Mouse (Mus musculus) liver (tissue): ENCODE data around the gene Clint1.
"Not testable (repeated sequence)": the region's sequence is repeated elsewhere in the genome, so short reads cannot be mapped to it uniquely, and the experiment has no call there.

Experiments
- DNase-seq: peaks from one replicate; pipeline ENCODE4 v3.0.0-alpha.2; 2020; ENCODE audit warnings: mixed read lengths

Clint1 gene

DNA sequence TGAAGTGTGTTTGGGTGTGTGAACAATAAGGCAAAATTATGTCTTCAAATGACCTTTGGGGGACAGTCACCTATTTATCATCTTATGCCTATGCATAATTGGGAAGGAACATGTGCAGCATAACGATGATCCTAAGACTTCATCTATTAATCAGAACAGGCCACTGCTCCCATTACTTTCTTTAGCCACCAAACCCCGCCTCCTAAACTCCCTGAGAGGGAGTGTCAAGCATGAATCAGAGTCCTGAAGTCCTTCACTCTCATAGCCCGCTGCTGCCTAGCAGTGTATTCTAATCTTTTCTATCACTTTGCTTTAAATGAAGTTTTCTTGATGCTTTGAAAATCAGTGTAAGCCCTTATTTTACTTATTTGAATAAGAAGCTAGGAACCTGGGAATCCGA is 2.6 kb upstream of the Clint1 start:
- no peak for DNase-seq

DNA sequence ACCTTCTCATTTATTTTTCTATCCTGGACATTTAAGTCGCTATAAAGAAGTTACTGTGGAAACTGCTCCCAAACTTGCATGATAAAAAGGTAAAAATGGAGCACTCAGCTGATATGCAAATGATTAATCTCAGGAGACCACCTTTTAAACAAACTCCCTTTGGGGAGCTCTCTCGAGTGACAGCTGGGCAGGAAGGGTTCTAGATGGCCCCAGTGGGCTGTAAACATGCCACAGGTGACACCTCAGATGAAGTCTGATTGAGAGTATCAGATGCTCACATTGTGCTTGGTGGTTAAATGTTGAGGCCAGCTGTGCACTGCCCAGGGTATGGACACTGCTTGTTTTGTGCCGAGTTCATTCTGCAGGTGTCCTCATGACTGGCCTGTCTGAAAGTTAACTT is 2.0 kb upstream of the Clint1 start:
- DNase-seq = no peak

DNA sequence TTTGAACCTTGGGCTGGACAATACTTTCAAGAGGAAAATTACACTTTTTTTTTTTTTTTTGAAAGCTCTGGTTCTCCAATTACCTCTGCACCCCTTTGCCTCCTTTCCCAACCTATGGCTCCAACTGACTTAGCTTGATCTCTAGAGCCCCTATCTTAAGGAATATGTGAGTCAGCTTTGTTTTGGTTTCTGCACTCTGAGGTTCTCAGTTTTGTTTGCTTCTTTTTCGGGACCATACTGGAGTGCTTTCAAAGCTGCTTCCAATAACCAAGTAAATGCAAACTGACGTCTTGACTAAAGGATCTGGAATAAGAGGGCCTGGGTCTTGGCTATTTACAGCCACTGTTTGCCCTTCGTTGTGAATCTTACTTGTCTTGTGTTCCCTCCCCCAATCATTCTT is 1.5 kb upstream of the Clint1 start:
- no peak for DNase-seq

DNA sequence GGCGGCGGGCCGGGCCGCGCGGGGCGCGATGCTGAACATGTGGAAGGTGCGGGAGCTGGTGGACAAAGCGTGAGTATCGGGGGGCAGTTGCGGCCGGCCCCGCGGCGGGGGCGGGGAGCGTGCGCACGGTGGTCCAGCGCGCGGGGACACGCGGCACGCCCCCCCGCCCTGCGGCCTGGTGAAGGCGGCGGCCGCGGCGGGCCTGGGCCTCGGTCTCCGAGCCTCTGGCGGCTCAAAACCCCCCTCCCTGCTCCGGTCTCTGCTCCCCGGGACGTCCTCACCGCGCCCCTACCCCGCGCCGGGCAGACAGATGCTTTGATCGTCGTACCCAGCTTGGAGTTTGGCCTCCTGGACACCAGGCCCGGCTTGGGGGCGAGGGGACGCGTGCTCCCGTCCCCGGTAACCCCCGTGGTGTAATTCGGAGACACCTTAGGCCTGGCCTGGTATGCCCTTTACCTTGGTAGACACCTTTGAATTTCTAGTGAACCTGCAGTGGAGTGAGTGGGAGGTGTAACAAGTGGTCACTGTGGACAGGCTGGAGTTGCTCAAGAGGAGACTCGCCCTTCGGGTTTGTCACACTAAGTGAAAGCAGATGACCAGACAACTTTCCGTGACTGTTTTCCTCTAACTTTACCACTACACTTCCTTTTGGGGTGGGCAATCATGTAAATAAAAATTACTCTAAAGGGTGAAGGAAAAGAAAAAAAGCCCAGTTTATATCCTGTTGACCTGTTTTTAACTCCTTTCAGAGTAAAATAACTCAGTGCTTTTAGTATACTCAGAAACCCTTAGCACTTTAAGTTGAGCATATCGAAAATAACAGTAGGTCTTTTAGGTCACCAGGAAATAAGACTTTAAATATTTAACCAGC is 508 bp downstream of the Clint1 start:
- DNase-seq = peak; percentile 51

DNA sequence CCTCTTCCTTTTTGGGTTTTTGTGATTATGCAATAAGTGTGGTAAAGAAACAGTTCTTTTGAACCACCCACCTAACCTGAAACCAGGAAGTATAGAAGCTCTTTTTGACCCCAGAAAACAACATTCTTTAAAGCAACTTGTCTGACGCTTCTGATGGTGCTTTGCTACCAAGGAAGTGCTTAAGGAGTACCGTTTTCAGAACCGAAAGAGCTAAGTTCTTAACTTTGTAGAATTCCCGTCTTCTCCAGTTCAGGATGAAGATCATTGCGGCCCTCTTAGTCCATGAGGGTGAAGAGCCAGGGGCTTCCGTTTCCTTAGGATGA is 1.1 kb downstream of the Clint1 start:
- DNase-seq = no peak

DNA sequence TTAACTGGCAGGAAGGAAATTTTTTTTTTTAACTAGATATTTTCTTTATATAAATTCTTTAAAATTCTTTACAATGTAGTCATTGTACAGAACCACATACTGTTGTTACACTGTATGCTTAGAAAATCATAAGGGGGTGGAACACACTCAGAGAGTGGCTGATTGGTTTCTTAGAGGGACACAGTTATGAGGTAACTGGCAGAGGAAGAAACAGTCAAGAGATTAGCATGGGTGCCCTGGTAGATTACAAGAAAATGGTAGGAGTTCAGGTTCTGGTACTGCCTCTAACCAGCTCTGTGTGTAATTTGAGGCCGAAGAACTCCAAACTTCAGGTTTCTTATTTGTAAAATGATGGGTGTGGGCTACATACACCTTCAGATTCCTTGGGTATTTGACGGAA is 2.1 kb downstream of the Clint1 start:
- no peak for DNase-seq

DNA sequence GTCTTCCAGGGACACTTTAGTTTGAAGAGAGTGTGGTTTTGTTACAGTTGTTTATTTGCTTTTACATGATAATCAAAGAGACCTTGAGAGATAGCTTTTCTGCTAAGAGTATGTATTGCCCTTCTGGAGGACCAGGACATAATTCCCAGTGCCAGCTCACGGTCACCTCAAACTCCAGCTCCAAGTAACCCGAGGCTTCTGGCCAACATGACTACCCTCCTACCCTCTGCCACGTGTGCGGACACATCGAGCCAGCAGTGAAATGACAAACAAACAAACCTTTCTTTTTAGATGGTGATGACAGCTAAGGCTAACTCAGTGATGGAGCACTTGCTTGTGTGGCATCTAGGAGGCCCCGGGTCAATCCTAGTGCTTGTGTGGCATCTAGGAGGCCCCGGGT is 2.5 kb downstream of the Clint1 start:
- DNase-seq = no peak

DNA sequence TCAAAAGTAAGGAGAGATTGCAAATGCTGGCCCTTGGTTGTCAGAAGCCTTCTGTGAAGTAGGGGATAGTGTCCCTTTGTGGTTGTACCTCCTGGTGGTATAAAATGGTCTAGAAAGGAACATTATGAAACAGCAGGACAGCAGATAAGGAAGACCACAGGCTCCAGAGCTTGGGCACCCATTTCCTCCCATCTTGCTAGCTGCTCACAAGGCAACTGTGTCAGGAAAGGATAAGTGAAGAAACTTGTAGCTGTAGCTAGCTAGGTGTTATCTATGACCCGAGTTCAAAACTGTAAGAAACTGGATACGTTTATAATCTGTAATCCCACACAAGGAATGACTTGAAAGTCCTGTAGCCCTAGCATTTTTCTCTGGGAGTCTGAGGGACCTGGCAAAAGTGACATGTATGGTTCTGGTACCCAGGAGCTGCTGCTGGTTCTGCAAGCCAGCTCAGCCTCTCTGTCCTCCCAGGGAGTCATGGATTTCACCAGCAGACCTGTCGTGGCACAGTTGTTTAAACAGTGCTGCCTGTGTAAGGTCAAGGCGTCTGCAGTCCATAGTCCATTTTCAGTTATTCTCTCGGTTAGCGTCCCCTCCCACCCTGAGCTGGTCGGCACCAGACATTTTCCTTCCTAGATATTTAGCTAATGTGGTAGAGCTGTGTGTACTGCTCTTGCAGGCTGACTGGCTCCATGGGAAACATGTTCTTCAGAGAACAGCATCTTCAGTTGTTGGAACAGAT is 3.7 kb downstream of the Clint1 start:
- DNase-seq = peak; percentile 37

DNA sequence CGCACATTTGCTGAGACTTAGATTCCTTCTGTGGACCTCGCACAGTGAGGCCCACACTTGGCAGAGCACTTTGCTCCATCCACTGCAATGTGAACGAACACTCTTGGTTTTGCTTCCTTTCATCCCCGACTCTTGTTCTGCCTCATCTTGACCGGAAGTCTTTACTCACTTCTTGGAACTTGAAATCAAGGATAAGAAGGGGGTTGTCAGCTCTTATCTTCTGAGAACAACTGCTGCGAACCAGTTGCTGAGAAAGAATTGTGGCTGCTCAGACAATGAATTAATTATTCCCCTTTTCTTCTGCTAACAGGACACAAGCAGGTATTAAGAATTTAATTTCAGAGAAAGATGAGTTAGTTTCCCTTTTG is 4.3 kb downstream of the Clint1 start:
- no peak for DNase-seq

DNA sequence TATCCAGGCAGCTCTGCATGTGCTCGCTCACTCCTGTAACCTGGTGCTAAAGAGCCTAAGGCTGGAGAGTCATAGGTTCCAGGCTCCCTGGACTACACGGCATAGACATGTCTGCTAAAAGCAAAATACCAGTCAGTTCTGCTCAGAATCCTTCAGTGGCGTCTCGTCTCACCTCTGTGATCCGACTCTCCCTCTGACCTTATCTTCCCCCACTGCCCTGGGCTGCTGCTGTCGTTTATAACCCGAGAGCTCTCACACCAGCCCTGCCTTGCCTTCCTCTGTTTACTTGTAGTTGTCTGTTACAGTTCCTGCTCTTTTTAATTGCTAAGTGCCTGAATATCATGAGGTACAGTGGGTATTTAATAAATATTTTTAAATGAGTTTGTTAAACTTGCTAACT is 9.5 kb downstream of the Clint1 start:
- DNase-seq = no peak

DNA sequence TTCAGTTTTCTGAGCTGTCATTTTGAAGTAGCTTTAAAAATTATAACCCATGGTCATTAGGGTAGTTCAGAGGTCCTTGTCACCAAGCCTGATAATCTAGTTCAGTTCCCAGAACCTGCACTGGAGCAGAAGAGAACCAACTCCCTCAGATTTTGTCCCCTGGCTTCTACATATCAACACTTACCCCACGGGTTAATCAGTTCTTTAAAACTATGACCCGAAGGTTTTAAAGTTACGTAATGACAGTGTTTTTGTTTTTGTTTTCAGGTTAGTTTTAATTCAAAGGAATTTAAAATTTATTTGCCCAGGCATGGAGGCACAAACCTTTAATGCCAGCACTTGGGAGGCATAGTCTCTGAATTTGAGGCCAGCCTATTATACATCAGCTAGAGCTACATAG is 12.6 kb downstream of the Clint1 start:
- DNase-seq = no peak

DNA sequence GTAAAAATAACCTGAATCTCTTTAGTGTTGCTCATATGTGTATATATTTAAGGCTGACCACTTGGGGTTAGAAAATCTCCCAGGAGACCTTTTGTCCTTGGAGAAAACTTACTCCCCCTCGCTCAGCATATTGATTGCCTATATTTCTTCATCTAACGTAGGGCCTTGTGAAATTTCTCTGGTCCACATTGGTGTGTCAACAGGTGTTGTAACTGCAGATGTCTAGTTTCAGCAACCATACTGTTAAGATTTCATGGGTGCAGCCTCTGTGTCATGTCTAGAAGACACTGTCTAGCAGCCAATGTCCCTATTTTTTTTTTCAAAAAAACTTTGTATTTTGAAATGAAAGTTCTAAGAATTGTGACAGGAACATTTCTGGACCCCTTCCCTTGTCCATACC is 14.0 kb downstream of the Clint1 start:
- DNase-seq = no peak

DNA sequence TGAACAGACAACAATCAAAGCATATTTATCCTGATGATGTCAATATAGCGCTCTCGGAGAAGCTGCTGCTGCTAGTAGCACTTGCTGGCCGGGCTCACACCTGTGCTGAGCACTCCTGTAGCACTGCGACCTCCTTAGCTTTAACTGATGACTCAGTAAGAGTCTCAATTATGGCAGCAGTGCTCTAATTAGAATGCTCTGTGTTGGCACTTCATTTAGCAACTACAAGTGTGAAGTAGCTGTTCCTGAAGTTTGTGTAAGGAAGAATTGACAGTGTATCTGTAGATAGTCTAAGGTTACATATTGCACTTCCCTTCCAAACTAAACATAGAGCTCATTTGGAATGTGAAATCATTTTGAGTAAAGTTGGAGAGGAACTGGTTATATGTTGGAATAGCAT is 14.7 kb downstream of the Clint1 start:
- no peak for DNase-seq

DNA sequence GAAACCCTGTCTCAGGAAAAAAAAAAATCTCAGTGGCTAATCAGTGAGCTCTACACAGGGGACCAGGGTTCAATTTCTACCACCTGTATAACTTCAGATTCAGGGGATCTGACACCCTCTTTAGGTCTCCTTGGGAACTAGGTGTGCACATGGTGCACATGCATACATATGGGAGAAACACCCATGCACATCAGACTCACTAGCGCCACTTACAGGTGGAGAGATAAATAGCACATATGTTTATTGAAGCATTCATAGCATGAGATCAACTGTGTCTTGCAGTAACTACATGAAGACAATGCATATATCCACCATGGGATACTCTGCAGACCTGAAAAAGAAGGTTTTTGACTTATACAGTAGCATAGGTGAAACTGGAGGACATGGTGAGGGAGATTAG is 21.8 kb downstream of the Clint1 start:
- DNase-seq = no peak

DNA sequence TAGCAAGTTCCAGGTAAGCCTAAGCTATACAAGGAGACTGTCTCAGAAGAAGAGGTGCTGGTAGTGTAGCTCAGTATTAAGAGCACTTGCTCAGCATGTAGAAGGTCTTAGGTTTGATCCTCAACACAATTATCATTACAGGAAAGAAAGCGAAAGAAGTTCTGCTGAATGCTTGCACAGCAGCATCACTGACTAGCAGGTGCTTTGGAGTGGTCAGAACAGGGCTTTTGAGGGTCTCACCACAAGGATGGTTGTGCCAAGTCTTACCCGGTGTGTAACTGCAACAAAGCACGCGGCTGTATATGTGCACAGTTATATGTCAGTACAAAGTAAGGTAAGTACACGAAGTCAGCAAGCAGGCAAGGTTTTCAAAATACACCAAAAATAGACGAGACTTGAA is 22.4 kb downstream of the Clint1 start:
- DNase-seq = no peak

DNA sequence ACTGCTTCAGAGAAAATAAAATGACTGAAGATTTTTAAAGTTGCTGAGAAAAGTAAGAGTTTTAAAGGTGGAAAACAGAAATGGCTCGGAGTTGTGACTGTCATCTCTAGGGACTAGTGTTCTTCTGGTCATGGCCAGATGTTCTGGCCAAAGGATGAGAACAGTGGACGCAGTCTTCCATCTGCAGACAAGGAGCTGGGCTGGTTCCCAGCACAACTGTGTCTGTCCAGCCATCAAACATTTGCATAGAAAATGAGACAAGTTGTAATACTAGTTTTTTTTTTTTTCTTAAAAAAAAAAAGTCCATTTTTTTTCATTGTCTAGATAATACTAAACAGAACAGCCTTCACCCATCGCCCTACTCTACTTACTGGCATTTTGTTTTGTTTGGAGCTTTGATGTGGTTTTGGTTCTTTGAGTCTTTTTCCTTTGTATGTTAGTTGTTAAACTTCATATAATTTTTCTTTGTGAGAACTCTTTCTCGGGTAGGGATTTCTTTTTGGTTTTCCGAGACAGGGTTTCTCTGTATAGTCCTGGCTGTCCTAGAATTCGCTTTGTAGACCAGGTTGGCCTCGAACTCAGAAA is 23.6 kb downstream of the Clint1 start:
- no peak for DNase-seq

DNA sequence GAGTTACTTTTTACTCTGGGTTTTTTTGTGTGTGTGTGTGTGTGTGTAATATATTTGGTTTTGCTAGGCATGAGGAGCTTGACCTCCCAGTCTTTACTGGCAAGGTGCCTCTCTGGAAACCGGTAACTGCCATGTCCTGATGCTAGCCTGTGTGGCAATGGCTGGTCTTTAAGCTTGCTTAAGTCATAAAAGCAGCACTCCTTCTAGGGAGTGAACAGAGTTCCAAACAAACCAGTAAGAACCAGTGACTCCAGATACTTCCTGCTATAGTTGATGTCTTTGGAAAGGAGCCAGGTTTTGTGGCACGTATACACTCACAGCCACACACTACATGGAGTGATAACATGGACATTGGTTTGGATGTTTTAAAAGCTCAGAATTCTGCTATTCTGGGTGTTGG is 24.2 kb downstream of the Clint1 start:
- DNase-seq = no peak

DNA sequence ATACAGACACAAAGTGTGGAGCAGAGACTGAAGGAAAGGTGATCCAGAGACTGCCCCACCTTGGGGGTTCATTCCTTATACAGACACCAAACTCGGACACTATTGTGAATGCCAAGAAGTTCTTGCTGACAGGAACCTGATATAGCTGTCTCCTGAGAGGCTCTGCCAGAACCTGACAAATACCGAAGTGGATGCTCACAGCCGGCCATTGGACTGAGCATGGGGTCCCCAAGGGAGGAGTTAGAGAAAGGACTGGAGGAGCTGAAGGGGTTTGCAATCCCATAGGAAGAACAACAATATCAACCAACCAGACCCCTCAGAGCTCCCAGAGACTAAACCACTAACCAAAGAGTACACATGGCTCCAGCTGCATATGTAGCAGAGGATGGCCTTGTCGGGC is 27.5 kb downstream of the Clint1 start:
- DNase-seq = not testable (repeated sequence)

DNA sequence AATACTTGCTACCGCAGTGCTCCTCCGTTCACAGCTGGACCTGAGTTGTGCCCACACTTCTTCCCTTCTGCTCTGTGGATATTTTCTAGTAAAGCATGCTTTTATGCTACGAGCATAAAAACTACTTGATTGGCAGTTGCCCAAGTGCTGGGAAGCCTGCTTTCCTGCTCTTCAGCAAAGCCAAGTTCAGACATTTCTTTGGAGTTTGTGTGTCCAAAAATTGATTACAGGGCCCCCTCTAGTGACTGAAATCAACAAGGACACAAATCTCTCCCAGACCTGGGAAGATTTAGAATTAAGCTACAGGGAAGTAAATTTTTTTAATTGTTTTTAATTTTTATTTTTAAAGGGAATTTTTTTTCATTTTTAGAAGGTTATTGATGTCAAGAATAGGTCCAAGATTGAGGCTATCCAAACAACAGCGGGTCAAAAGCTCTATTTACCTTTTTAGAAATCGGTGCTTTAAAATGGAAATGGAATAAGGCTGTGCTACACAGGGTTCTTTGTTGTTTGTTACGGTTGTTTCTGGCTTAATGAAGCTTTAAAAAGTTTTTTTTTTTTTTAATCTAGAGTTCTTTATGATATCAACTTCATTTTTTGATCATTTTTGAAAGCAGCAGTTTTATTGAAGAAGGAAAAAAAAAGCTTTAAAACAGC is 29.3 kb downstream of the Clint1 start:
- peak; percentile 14 for DNase-seq

DNA sequence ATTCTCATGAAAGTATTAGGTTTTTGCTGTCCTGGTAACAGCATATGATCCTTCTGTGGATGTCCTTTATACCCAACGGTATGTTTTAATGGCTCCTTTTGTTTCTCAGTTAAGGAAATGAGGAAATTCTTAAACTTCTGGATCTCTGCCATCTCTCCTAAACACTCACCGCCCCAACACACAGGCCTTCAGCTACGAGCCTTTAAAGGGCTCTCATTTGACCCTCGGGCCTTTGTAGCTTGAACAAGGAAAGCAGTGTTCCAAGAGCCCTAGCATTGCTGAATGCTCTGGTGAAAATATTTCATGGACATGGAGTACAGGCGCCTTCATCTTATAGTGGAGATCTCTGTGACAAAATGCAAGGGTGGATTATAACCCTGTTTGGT is 29.8 kb downstream of the Clint1 start:
- no peak for DNase-seq

DNA sequence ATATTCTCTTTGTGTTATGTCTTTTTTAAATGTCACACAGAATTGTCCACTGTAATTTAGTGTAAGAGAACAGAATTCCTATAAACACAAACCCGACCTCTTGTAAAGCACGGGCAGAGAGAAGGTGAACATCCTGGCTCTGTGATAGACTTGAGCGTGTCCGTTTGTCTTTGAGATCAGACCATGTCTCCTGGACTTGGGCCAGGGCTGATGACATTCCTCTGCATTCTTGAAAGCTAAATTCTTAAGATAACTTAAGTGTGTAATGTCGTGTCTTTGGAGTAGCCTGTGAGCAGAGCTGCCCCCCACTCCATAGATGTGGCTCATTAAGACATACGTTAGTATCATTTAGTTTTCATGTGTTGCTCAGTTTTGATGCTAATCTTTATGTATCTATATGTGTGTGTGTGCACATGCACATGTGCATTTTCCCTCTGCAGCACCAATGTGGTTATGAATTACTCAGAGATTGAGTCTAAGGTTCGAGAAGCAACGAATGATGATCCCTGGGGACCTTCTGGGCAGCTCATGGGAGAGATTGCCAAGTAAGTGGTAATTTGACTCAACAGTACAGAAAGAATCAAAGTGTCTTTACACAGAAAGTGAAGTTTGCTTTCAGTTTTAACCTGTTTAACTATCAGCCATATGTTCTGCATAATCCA is 31.6 kb downstream of the Clint1 start:
- no peak for DNase-seq

DNA sequence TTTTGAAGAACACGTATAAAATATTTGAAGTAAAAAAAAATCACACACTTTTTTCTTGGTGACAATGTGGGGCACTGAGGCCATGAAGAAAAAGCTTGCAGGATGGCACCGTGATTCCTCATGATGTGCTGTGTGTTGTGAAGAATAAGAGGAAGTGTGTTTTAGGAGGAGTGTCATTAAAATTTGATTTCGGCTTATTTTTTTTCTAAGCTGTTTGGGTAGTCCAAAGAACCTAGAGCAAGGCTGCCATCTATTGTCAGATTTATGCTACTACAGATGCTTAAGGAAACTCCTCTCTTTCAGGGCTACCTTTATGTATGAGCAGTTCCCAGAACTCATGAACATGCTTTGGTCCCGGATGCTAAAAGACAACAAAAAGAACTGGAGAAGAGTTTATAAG is 32.2 kb downstream of the Clint1 start:
- DNase-seq = no peak

DNA sequence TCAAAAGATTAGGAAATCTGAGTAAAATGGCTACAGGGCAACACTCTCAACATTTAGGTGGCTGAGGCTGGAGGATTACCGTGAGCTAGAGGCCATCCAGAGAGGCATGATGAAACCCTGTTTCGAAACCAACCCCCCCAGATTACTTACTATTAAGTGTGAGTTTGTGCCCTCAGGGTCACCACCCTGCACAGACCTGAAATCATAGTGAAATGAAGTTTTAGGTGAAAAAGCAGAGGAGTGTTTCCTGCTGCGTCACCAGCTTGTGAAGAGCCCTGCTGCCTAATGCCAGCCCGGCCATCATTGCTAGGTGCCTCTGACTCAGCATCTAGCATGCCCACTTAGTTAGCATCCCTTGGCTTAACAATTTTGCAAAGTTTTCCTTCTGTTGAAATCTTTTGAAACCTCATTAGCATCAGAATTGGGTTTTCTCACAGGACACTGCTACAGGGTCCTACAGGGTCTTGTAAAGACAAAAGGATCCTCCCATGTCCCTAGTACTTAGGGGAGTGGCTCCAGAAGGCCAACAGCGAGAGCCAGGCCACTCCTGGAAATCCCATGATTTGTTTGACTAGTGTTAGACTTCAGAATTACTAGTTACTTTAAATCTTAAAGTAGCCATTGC is 33.9 kb downstream of the Clint1 start:
- no peak for DNase-seq
